Mouse (Mus musculus) E14TG2a.4 (cell line): ENCODE measurements around the gene Me3.

ENCODE experiments used
- CTCF ChIP-seq: conservative IDR thresholded peaks from 2 replicates; pipeline ENCODE4 v1.5.1; 2014; ENCODE audit warnings: low read length
- NANOG ChIP-seq: IDR thresholded peaks from 2 replicates; pipeline ENCODE4 v1.6.1; 2014; ENCODE audit warnings: borderline replicate concordance, low read length, mixed read lengths
- POU5F1 ChIP-seq: IDR thresholded peaks from 2 replicates; pipeline ENCODE4 v1.6.1; 2014; ENCODE audit warnings: low read length, borderline replicate concordance

DNA sequence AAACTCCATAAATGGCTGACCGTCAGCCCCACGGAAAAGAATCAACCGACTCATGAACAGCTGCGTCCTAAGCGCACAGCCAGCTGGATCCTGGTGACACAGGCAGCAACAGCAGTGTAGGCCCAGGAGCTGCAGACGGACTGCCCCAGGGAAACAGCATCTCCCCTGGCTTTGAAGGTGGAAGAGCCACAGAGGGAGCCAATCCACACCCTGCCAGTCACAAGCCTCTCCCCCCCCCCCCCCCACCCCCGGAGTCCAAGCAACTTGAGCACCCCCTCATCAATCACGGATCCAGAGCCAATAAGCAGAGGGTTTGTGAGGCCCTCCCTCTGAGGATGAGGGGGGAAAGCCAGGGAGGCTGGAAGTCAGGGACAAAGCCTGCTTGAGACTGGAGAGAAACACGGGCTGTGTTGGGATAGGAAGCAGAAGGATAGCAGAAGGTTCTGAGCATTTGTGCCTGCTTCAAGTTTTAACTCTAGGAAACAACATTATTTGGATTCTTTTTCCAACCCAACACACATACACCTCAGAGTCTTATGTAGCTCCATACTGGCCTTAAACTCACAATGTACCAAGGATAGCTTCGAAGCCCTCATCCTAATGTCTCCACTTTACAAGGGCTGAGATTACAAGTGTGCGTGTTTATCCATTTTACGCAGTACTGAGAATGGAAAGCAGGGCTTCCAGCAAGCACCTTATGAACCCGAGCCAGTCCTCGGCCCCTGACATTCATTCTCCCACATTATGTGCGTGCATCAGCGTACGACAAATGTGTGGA, 224.4 kb downstream of the Me3 start:
- no peak for TF ChIP-seq CTCF
- no peak for TF ChIP-seq NANOG
- TF ChIP-seq POU5F1, result no peak
